Mouse (Mus musculus): ENCODE measurements around the gene Hist1h1a. TPM values are rescaled to one million over a fixed set of nuclear protein-coding genes. Genes with fewer than 3 reads are reported as not detected.

Hist1h1a gene
- total RNA-seq, 1 experiment from 2014 or later, result 219 TPM

Small RNA genes within 50 kb of the gene (microRNA-seq; reads per million reads assigned to microRNA genes)
- gene Gm44314 (0 reads per million in 2 experiments), gene Gm44484 (0 reads per million in 2 experiments)

Other genes starting within 250 kb of the Hist1h1a start
- gene Hist1h4h, start 232.6 kb upstream of the Hist1h1a start, total RNA-seq (2021), result 699 and 771 TPM in 2 replicates
- gene Hist1h2af, start 229.8 kb upstream of the Hist1h1a start, total RNA-seq (2021), result 182 and 192 TPM in 2 replicates
- gene Hist1h3g, start 228.2 kb upstream of the Hist1h1a start, total RNA-seq (2021), result 64.2 and 80.0 TPM in 2 replicates
- 18.0 and 26.2 TPM in 2 replicates for gene Hist1h2bh, start 220.3 kb upstream of the Hist1h1a start, total RNA-seq (2021)
- gene Hist1h3f, start 219.6 kb upstream of the Hist1h1a start, total RNA-seq (2021), result 72.3 and 84.2 TPM in 2 replicates
- 307 and 382 TPM in 2 replicates for gene Hist1h4f, start 212.0 kb upstream of the Hist1h1a start, total RNA-seq (2021)
- 19.2 and 24.2 TPM in 2 replicates for gene Hist1h1d, start 210.4 kb upstream of the Hist1h1a start, total RNA-seq (2021)
- 184 TPM in 2 replicates for gene Hist1h3e, start 201.3 kb upstream of the Hist1h1a start, total RNA-seq (2021)
- gene Hist1h2ae, start 192.4 kb upstream of the Hist1h1a start, total RNA-seq (2021), result 28.8 and 36.1 TPM in 2 replicates
- gene Hist1h2bg, start 192.3 kb upstream of the Hist1h1a start, total RNA-seq (2021), result 288 and 319 TPM in 2 replicates
- gene Hist1h2bf, start 189.5 kb upstream of the Hist1h1a start, total RNA-seq (2021), result 127 and 167 TPM in 2 replicates
- gene Hist1h2ad, start 189.3 kb upstream of the Hist1h1a start, total RNA-seq (2021), result 12.6 and 14.1 TPM in 2 replicates
- gene Hist1h3d, start 187.9 kb upstream of the Hist1h1a start, total RNA-seq (2021), result 27.2 and 39.2 TPM in 2 replicates
- 250 and 265 TPM in 2 replicates for gene Hist1h4d, start 182.1 kb upstream of the Hist1h1a start, total RNA-seq (2021)
- gene Hist1h2be, start 142.5 kb upstream of the Hist1h1a start, total RNA-seq (2021), result 22.3 and 25.1 TPM in 2 replicates
- 139 and 157 TPM in 2 replicates for gene Hist1h1e, start 141.1 kb upstream of the Hist1h1a start, total RNA-seq (2021)
- 6.6 and 8.0 TPM in 2 replicates for gene Hist1h2ac, start 79.7 kb upstream of the Hist1h1a start, total RNA-seq (2021)
- 84.6 and 133 TPM in 2 replicates for gene Hist1h2bc, start 79.5 kb upstream of the Hist1h1a start, total RNA-seq (2021)
- gene Hist1h1t, start 67.9 kb upstream of the Hist1h1a start, total RNA-seq (2021), result 0.37 and 0.83 TPM in 2 replicates
- gene Hist1h4c, start 65.2 kb upstream of the Hist1h1a start, total RNA-seq (2021), result 161 and 165 TPM in 2 replicates
- gene Hfe, start 52.8 kb upstream of the Hist1h1a start, total RNA-seq (2021), result 29.0 and 39.1 TPM in 2 replicates
- 300 and 304 TPM in 2 replicates for gene Hist1h1c, start 24.9 kb upstream of the Hist1h1a start, total RNA-seq (2021)
- gene Hist1h3c, start 18.1 kb upstream of the Hist1h1a start, total RNA-seq (2021), result 82.5 and 109 TPM in 2 replicates
- 125 and 171 TPM in 2 replicates for gene Hist1h2bb, start 16.9 kb upstream of the Hist1h1a start, total RNA-seq (2021)
- 157 and 198 TPM in 2 replicates for gene Hist1h2ab, start 12.5 kb upstream of the Hist1h1a start, total RNA-seq (2021)
- 247 and 351 TPM in 2 replicates for gene Hist1h3b, start 11.4 kb upstream of the Hist1h1a start, total RNA-seq (2021)
- 217 and 308 TPM in 2 replicates for gene Hist1h4b, start 6.7 kb upstream of the Hist1h1a start, total RNA-seq (2021)
- gene Hist1h4a, start 2.4 kb upstream of the Hist1h1a start, total RNA-seq (2021), result 164 and 198 TPM in 2 replicates
- gene Hist1h3a, start 1.3 kb upstream of the Hist1h1a start, total RNA-seq (2021), result 183 and 216 TPM in 2 replicates
- gene Trim38, start 6.2 kb downstream of the Hist1h1a start, total RNA-seq (2021), result not detected in 2 replicates
- gene Slc17a2, start 43.3 kb downstream of the Hist1h1a start, total RNA-seq (2021), result 0.68 and 12.9 TPM in 2 replicates
- gene Slc17a3, start 75.8 kb downstream of the Hist1h1a start, total RNA-seq (2021), result 0.38 and 4.4 TPM in 2 replicates
- 1.1 TPM in 1 of 2 replicates, not detected in the other for gene Slc17a1, start 104.1 kb downstream of the Hist1h1a start, total RNA-seq (2021)
- gene Slc17a4, start 151.3 kb downstream of the Hist1h1a start, total RNA-seq (2021), result 0.45 and 4.8 TPM in 2 replicates
- gene Hist1h2ba, start 170.5 kb downstream of the Hist1h1a start, total RNA-seq (2021), result not detected in 2 replicates
- gene Hist1h2aa, start 170.8 kb downstream of the Hist1h1a start, total RNA-seq (2021), result not detected in 2 replicates
- gene Scgn, start 227.5 kb downstream of the Hist1h1a start, total RNA-seq (2021), result 2.7 and 2.9 TPM in 2 replicates

Data from adrenal gland, postnatal 14 days (tissue).